Mouse (Mus musculus): ENCODE measurements around the gene Nap1l5. TPM values are rescaled to one million over a fixed set of nuclear protein-coding genes. Genes with fewer than 3 reads are reported as not detected.
A peak's percentile ranks its signal among the peaks of the same experiment; 100 is the strongest.

Gene Nap1l5
- total and polyA plus RNA-seq, 2 experiments from 2014 or later, result 1.2 to 2.5 TPM

GRCm38 (mm10) chr6:58862446-58862993, 44.4 kb downstream of the Nap1l5 start:
- peak overlapping the region; percentile 38; the same call in 1 of the 2 replicates for H3K4me2 ChIP-seq (ENCODE audit: low read depth, low read length)
- TF ChIP-seq EP300 (IDR thresholded peaks at IDR 0.05; ENCODE audit: low read depth) (no peak), CTCF (IDR thresholded peaks at IDR 0.05; ENCODE audit: low read depth) (no peak)
- DNase-seq (ENCODE audit: low spot score) (peak; percentile 88), ATAC-seq (ENCODE audit: insufficient read depth, low read depth) (peak; percentile 97)
- H3K9ac ChIP-seq (replicated peaks; ENCODE audit: low read depth, low read length), result no peak overlapping the region; the same call in 1 of the 2 replicates
- H3K27me3 ChIP-seq (ENCODE audit: control insufficient read depth, insufficient read depth, low read length), result no peaks in the 10 kb centered on the region
- H3K27ac ChIP-seq (ENCODE audit: low read depth), result peak overlapping the region; percentile 85
- no peaks in the 10 kb centered on the region for H3K9me3 ChIP-seq (replicated peaks; ENCODE audit: control insufficient read depth, low read length)
- 36% methylated on average over 9 of the region's 9 CpGs for WGBS
- H3K36me3 ChIP-seq (replicated peaks; ENCODE audit: control insufficient read depth, insufficient read depth, low read length), result peaks cover 19% of the 10 kb centered on the region
- peak overlapping the region; percentile 36 for H3K4me3 ChIP-seq (ENCODE audit: low read depth, low read length)
- peaks cover 4% of the 10 kb centered on the region; the same call in 1 of the 2 replicates for H3K4me1 ChIP-seq (ENCODE audit: control insufficient read depth, insufficient read depth)

- TF ChIP-seq EP300 (IDR thresholded peaks at IDR 0.05; ENCODE audit: low read depth) (no peak), CTCF (IDR thresholded peaks at IDR 0.05; ENCODE audit: low read depth) (no peak)
- H3K27me3 ChIP-seq (ENCODE audit: control insufficient read depth, insufficient read depth, low read length), result no peaks in the 10 kb centered on the region
- peaks cover 15% of the 10 kb centered on the region for H3K4me1 ChIP-seq (ENCODE audit: control insufficient read depth, insufficient read depth)
- DNase-seq (ENCODE audit: low spot score) (no peak), ATAC-seq (ENCODE audit: insufficient read depth, low read depth) (no peak)
- no peaks in the 10 kb centered on the region for H3K9me3 ChIP-seq (replicated peaks; ENCODE audit: control insufficient read depth, low read length)
- WGBS, result 92% methylated on average over 4 of the region's 4 CpGs
- no peak overlapping the region for H3K4me3 ChIP-seq (ENCODE audit: low read depth, low read length)
- H3K36me3 ChIP-seq (replicated peaks; ENCODE audit: control insufficient read depth, insufficient read depth, low read length), result peaks cover 23% of the 10 kb centered on the region
- H3K27ac ChIP-seq (ENCODE audit: low read depth), result no peak overlapping the region
- H3K4me2 ChIP-seq (ENCODE audit: low read depth, low read length), result no peak overlapping the region
- no peak overlapping the region for H3K9ac ChIP-seq (replicated peaks; ENCODE audit: low read depth, low read length)
These were observed 47.4 kb downstream of the Nap1l5 start for GRCm38 (mm10) chr6:58859517-58859916.

- Histone ChIP-seq H3K4me2 (ENCODE audit: low read depth, low read length) (no peak overlapping the region), H3K27me3 (ENCODE audit: control insufficient read depth, insufficient read depth, low read length) (no peaks in the 10 kb centered on the region), H3K27ac (ENCODE audit: low read depth) (peak overlapping the region; percentile 16; the same call in 1 of the 2 replicates), H3K4me1 (ENCODE audit: control insufficient read depth, insufficient read depth) (peaks cover 17% of the 10 kb centered on the region), H3K9ac (replicated peaks; ENCODE audit: low read depth, low read length) (no peak overlapping the region; the same call in 1 of the 2 replicates), H3K36me3 (replicated peaks; ENCODE audit: control insufficient read depth, insufficient read depth, low read length) (peaks cover 24% of the 10 kb centered on the region), H3K9me3 (replicated peaks; ENCODE audit: control insufficient read depth, low read length) (no peaks in the 10 kb centered on the region), H3K4me3 (ENCODE audit: low read depth, low read length) (no peak overlapping the region)
- ATAC-seq (ENCODE audit: insufficient read depth, low read depth) (no peak), DNase-seq (ENCODE audit: low spot score) (no peak)
- no peak for TF ChIP-seq CTCF (IDR thresholded peaks at IDR 0.05; ENCODE audit: low read depth)
- TF ChIP-seq EP300 (IDR thresholded peaks at IDR 0.05; ENCODE audit: low read depth), result no peak
- 37% methylated on average over 2 of the region's 2 CpGs for WGBS
These were observed 50.4 kb downstream of the Nap1l5 start for GRCm38 (mm10) chr6:58856494-58856893.

- 82% methylated on average over 10 of the region's 10 CpGs for WGBS
- Histone ChIP-seq H3K36me3 (replicated peaks; ENCODE audit: control insufficient read depth, insufficient read depth, low read length) (peaks cover 24% of the 10 kb centered on the region), H3K27ac (ENCODE audit: low read depth) (0 out of 2 replicates have a peak overlapping the region, but pooled peaks have one; percentile 16)
These were observed 51.1 kb downstream of the Nap1l5 start for GRCm38 (mm10) chr6:58855676-58856367.

More at GRCm38 (mm10) chr6:58855676-58856367, 51.1 kb downstream of the Nap1l5 start:
- TF ChIP-seq EP300 (IDR thresholded peaks at IDR 0.05; ENCODE audit: low read depth) (no peak), CTCF (IDR thresholded peaks at IDR 0.05; ENCODE audit: low read depth) (no peak)
- DNase-seq (ENCODE audit: low spot score) (no peak), ATAC-seq (ENCODE audit: insufficient read depth, low read depth) (no peak)
- Histone ChIP-seq H3K9me3 (replicated peaks; ENCODE audit: control insufficient read depth, low read length) (no peaks in the 10 kb centered on the region), H3K4me2 (ENCODE audit: low read depth, low read length) (no peak overlapping the region), H3K4me1 (ENCODE audit: control insufficient read depth, insufficient read depth) (peaks cover 17% of the 10 kb centered on the region), H3K4me3 (ENCODE audit: low read depth, low read length) (no peak overlapping the region), H3K27me3 (ENCODE audit: control insufficient read depth, insufficient read depth, low read length) (no peaks in the 10 kb centered on the region), H3K9ac (replicated peaks; ENCODE audit: low read depth, low read length) (no peak overlapping the region)

Other genes starting within 250 kb of the Nap1l5 start
- gene Herc3, start 75.6 kb downstream of the Nap1l5 start, total RNA-seq (2014; rRNA removed; ENCODE audit: low replicate concordance), result 120 and 130 TPM in 2 replicates
- gene Herc3, start 75.6 kb downstream of the Nap1l5 start, polyA plus RNA-seq (2015; fragmentation: Nextera tagmentation; extraction: Ambion mirVana), result 35.2 and 44.4 TPM in 2 replicates
- gene Fam13a, start 117.5 kb upstream of the Nap1l5 start, total RNA-seq (2014; rRNA removed; ENCODE audit: low replicate concordance), result 3.3 and 12.4 TPM in 2 replicates
- gene Fam13a, start 117.5 kb upstream of the Nap1l5 start, polyA plus RNA-seq (2015; fragmentation: Nextera tagmentation; extraction: Ambion mirVana), result 9.5 and 10.7 TPM in 2 replicates